Mouse (Mus musculus) ES-E14 (cell line): ENCODE data around the gene Ptgds. TPM values are rescaled to one million over a fixed set of nuclear protein-coding genes. Genes with fewer than 3 reads are reported as not detected.

ENCODE experiments used
- DNase-seq: peaks from one replicate; pipeline ENCODE4 v3.0.0-alpha.2; 2013; ENCODE audit warnings: low read depth, low spot score
- H3K27ac ChIP-seq: 2 replicates; pipeline ENCODE4 v1.5.1; 2012; ENCODE audit warnings: low read depth, mild to moderate bottlenecking, low read length, moderate library complexity, mixed read lengths; ENCODE audit not compliant: poor library complexity, insufficient read depth, severe bottlenecking
- H3K36me3 ChIP-seq: 2 replicates; pipeline ENCODE4 v1.6.1; 2012; ENCODE audit warnings: mild to moderate bottlenecking, low read length, moderate library complexity, mixed read lengths; ENCODE audit not compliant: control insufficient read depth, poor library complexity, insufficient read depth, severe bottlenecking
- H3K4me1 ChIP-seq, 2 experiments: fragments of 150-350 bp in 1 of 2; sonication (generic) in 1 of 2; 2 replicates each; pipeline ENCODE4 v1.6.1; 2012; ENCODE audit warnings: low read length in 2 of 2, mild to moderate bottlenecking in 1 of 2, mixed read lengths in 1 of 2; ENCODE audit not compliant: control insufficient read depth in 2 of 2, insufficient read depth in 2 of 2, poor library complexity in 1 of 2
- H3K4me3 ChIP-seq, 2 experiments: fragments of 150-350 bp in 1 of 2; sonication (generic) in 1 of 2; 2 replicates each; pipeline ENCODE4 v1.5.1; 2012; ENCODE audit warnings: low read length in 2 of 2, low read depth in 1 of 2, mild to moderate bottlenecking in 1 of 2, mixed read lengths in 1 of 2; ENCODE audit not compliant: insufficient read depth in 1 of 2, poor library complexity in 1 of 2, severe bottlenecking in 1 of 2
- H3K9ac ChIP-seq: 2 replicates; pipeline ENCODE4 v1.6.1; 2012; ENCODE audit warnings: low read depth, mild to moderate bottlenecking, low read length, mixed read lengths; ENCODE audit not compliant: poor library complexity, insufficient read depth, severe bottlenecking
- H3K9me3 ChIP-seq: fragments of 150-350 bp; sonication (generic); 2 replicates; pipeline ENCODE4 v1.6.1; 2012; ENCODE audit warnings: low read depth, mild to moderate bottlenecking, low read length; ENCODE audit not compliant: control insufficient read depth, insufficient read depth
- CHD2 ChIP-seq: IDR thresholded peaks from 2 replicates; pipeline ENCODE4 v1.6.1; 2014; ENCODE audit warnings: mild to moderate bottlenecking, low read depth, low read length, inconsistent platforms
- HCFC1 ChIP-seq: IDR thresholded peaks from 2 replicates; pipeline ENCODE4 v1.6.1; 2012; ENCODE audit warnings: low read length, inconsistent platforms, borderline replicate concordance; ENCODE audit not compliant: insufficient read depth
- MAFK ChIP-seq: IDR thresholded peaks from 2 replicates; pipeline ENCODE4 v1.6.1; 2014; ENCODE audit warnings: mild to moderate bottlenecking, low read depth, low read length, inconsistent platforms; ENCODE audit not compliant: insufficient read depth
- ZC3H11A ChIP-seq: IDR thresholded peaks from 2 replicates; pipeline ENCODE4 v1.6.1; 2012; ENCODE audit warnings: low read depth, mild to moderate bottlenecking, inconsistent platforms, low read length, borderline replicate concordance
- ZNF384 ChIP-seq: IDR thresholded peaks from 2 replicates; pipeline ENCODE4 v1.6.1; 2012; ENCODE audit warnings: low read depth, low read length, inconsistent platforms
- in situ Hi-C, 2 experiments: fragments of 600-800 bp; cut with MboI; formaldehyde crosslinking; loops; one replicate each; pipeline ENCODE4 v1.15.1; 2025; ENCODE audit warnings: low sequenced_read_pairs in 2 of 2, inconsistent platforms in 1 of 2; ENCODE audit not compliant: unreplicated experiment in 2 of 2
- total RNA-seq: library from RNA; depleted of rRNA; stranded (reverse); fragments of 300-350 nt; gene quantifications from 2 replicates; pipeline ENCODE4 v1.2.3, GENCODE M21; 2012

The Ptgds gene
- total RNA-seq, 1 experiment: 0.98 TPM

GRCm38 (mm10) chr2:25477967-25478675 lies 8.3 kb upstream of the Ptgds start:
- H3K9me3 ChIP-seq: no peaks in the 10 kb centered on the region
- no peaks in the 10 kb centered on the region for H3K36me3 ChIP-seq
- no peak overlapping the region for H3K4me3 ChIP-seq
- no peak overlapping the region for H3K27ac ChIP-seq
- in situ Hi-C loops: no loop called here
- DNase-seq: no peak
- TF ChIP-seq MAFK (no peak), CHD2 (no peak), ZC3H11A (no peak), ZNF384 (no peak)
- no peaks in the 10 kb centered on the region for H3K4me1 ChIP-seq
- H3K9ac ChIP-seq: no peak overlapping the region

GRCm38 (mm10) chr2:25477541-25477940 lies 7.7 kb upstream of the Ptgds start:
- Histone ChIP-seq H3K4me1 (no peaks in the 10 kb centered on the region), H3K4me3 (no peak overlapping the region), H3K9ac (no peak overlapping the region), H3K36me3 (no peaks in the 10 kb centered on the region), H3K27ac (no peak overlapping the region), H3K9me3 (no peaks in the 10 kb centered on the region)
- in situ Hi-C loops: no loop called here
- TF ChIP-seq HCFC1: no peak
- no peak for TF ChIP-seq MAFK
- no peak for TF ChIP-seq CHD2
- no peak for TF ChIP-seq ZC3H11A
- no peak for TF ChIP-seq ZNF384
- DNase-seq: no peak

GRCm38 (mm10) chr2:25472550-25472949 lies 2.7 kb upstream of the Ptgds start:
- Histone ChIP-seq H3K27ac (no peak overlapping the region), H3K36me3 (no peaks in the 10 kb centered on the region), H3K4me1 (no peaks in the 10 kb centered on the region), H3K9me3 (no peaks in the 10 kb centered on the region), H3K4me3 (no peak overlapping the region), H3K9ac (no peak overlapping the region)
- TF ChIP-seq ZC3H11A: no peak
- no peak for TF ChIP-seq CHD2
- no peak for TF ChIP-seq ZNF384
- TF ChIP-seq HCFC1: no peak
- no peak for TF ChIP-seq MAFK
- no peak for DNase-seq
- in situ Hi-C loops: no loop called here

GRCm38 (mm10) chr2:25468962-25469915 lies 607 bp downstream of the Ptgds start:
- no peak overlapping the region for H3K27ac ChIP-seq
- in situ Hi-C loops: no loop called here
- no peak for TF ChIP-seq ZNF384
- no peak for TF ChIP-seq ZC3H11A
- no peak for TF ChIP-seq MAFK
- TF ChIP-seq HCFC1: no peak
- no peak for TF ChIP-seq CHD2
- H3K4me3 ChIP-seq: no peak overlapping the region
- H3K36me3 ChIP-seq: no peaks in the 10 kb centered on the region
- H3K9ac ChIP-seq: no peak overlapping the region
- no peaks in the 10 kb centered on the region for H3K9me3 ChIP-seq
- DNase-seq: no peak
- H3K4me1 ChIP-seq: no peaks in the 10 kb centered on the region
